ENCODE assay signal across 11 mouse cellular contexts in the genomic region with DNA sequence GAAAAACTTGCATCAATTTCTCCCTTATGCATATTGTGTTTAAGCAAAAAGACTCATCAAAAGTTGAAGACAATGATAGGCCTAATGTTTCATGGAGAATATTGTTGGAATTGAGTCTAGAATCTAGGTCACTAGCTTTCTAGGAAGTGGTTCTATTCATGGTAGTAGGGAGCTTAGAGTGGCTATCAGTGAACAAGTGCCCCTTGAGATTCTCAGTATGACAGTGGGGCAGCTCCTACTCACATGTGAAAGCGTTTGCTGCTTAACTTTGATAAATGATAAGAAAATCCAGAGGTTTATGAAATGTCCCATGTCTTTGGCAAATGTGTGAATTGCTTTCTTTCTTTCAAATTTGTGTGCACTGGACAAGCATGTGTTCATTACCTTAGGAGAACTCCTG.
"Had no signal": no experiment of that assay in that cellular context is flagged by ENCODE, and none has a peak within 500 bp of the region (broad histone marks: within the 10 kb centered on the region; RNA-seq: fewer than 3 reads in every experiment).

No protein-coding gene starts in this region.

- H3K27me3 ChIP-seq: kidney, embryonic 15.5 days; midbrain, embryonic 15.5 days; neural tube, embryonic 12.5 days had no signal

- H3K9me3 ChIP-seq: kidney, embryonic 15.5 days; limb, embryonic 10.5 days; midbrain, embryonic 10.5 days; midbrain, embryonic 15.5 days; neural tube, embryonic 12.5 days had no signal

- H3K36me3 ChIP-seq: kidney, embryonic 15.5 days; limb, embryonic 10.5 days; midbrain, embryonic 10.5 days; midbrain, embryonic 15.5 days; neural tube, embryonic 12.5 days had no signal

- DNase-seq: kidney, adult 18-20 months; kidney, postnatal 25 days; thymus, adult 18-20 months; thymus, postnatal 14 days had no signal

- H3K27ac ChIP-seq: kidney, embryonic 15.5 days; left cerebral cortex, adult 2 months; limb, embryonic 10.5 days; midbrain, embryonic 10.5 days; midbrain, embryonic 15.5 days; neural tube, embryonic 12.5 days had no signal

- H3K4me2 ChIP-seq: kidney, embryonic 15.5 days; midbrain, embryonic 15.5 days; neural tube, embryonic 12.5 days had no signal

- H3K4me1 ChIP-seq: kidney, embryonic 15.5 days; neural tube, embryonic 12.5 days had no signal

- H3K9ac ChIP-seq: kidney, embryonic 15.5 days; midbrain, embryonic 15.5 days; neural tube, embryonic 12.5 days had no signal

- ATAC-seq: inflammation-experienced regulatory T-cells, adult 6 months; midbrain, embryonic 15.5 days had no signal

- H3K4me3 ChIP-seq: kidney, embryonic 15.5 days; left cerebral cortex, adult 2 months; limb, embryonic 10.5 days; midbrain, embryonic 10.5 days; midbrain, embryonic 15.5 days; neural tube, embryonic 12.5 days had no signal
